Mouse (Mus musculus) embryonic fibroblast, embryonic 13.5 days (primary cell): Measurements from ENCODE around the gene Ppcdc.

ENCODE experiments used
- CTCF ChIP-seq: IDR thresholded peaks from 2 replicates; pipeline ENCODE4 v1.5.1; 2011; ENCODE audit warnings: mild to moderate bottlenecking, control low read depth, low read length, moderate library complexity, borderline replicate concordance; ENCODE audit not compliant: insufficient read depth
- POLR2A ChIP-seq: IDR thresholded peaks from 2 replicates; pipeline ENCODE4 v1.6.1; 2011; ENCODE audit warnings: low read depth, mild to moderate bottlenecking, control low read depth, low read length, moderate library complexity

- TF ChIP-seq CTCF (no peak), POLR2A (no peak)
Measured at GRCm38 (mm10) chr9:57419521-57420267, 20.2 kb downstream of the Ppcdc start.
